Mouse (Mus musculus): Measurements from ENCODE around the gene Olfr524. TPM values are rescaled to one million over a fixed set of nuclear protein-coding genes. Genes with fewer than 3 reads are reported as not detected.

The Olfr524 gene
- total and polyA plus RNA-seq, 3 experiments: not detected

DNA sequence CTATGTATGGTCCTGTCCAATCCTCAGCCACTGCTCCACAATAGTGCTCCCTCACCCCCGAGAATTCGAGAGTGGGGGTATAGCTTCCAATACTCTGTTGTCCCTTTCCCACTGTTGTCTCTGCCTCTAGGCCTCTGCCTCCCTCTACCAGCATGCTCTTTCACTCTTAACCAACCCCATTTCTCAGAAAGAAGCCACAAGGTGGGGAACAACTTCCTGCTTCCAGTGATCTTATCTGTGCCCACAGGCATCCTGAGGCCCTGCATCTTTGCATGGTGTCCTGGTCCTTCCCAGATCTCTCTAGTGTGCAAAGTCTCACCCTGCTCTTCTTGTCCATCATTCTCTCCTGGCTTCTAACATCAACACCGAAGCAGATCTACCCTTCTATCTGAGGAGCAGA, 1.1 kb upstream of the Olfr524 start:
- Histone ChIP-seq H3K4me1 (ENCODE audit: control insufficient read depth in 1 of 2, insufficient read depth in 2 of 2, low read length in 2 of 2) (peaks cover 5 to 27% of the 10 kb centered on the region in 2 experiments), H3K36me3 (ENCODE audit: control insufficient read depth in 1 of 2, insufficient read depth in 2 of 2, low read length in 2 of 2) (peaks cover 0 to 19% of the 10 kb centered on the region in 2 experiments; a peak in 2 of 4 replicates), H3K27ac (ENCODE audit: control insufficient read depth, low read depth, low read length) (peak overlapping the region; percentile 16; the same call in 1 of the 2 replicates), H3K4me3 (ENCODE audit: control insufficient read depth in 1 of 2, insufficient read depth in 1 of 2, low read depth in 2 of 2, low read length in 2 of 2) (no peak overlapping the region), H3K79me2 (ENCODE audit: control insufficient read depth, insufficient read depth, low read length, poor library complexity) (no peaks in the 10 kb centered on the region), H3K9me3 (replicated peaks; ENCODE audit: insufficient read depth, low read length) (no peaks in the 10 kb centered on the region), H3K9ac (ENCODE audit: control insufficient read depth, low read depth, low read length, poor library complexity, severe bottlenecking) (no peak overlapping the region), H3K27me3 (ENCODE audit: control insufficient read depth in 1 of 2, insufficient read depth in 2 of 2, low read length in 2 of 2) (no peaks in the 10 kb centered on the region)
- no peak for TF ChIP-seq UBTF (IDR thresholded peaks at IDR 0.05; ENCODE audit: borderline replicate concordance, insufficient read depth, low read depth, low read length)
- peak; percentile 75 for TF ChIP-seq GATA1 (IDR thresholded peaks at IDR 0.05; ENCODE audit: low read depth, low read length)
- TF ChIP-seq KAT2A (conservative IDR thresholded peaks at IDR 0.05; ENCODE audit: low read depth, low read length): no peak
- TF ChIP-seq JUND (IDR thresholded peaks at IDR 0.05; ENCODE audit: low read depth, low read length): no peak
- TF ChIP-seq ZNF384 (IDR thresholded peaks at IDR 0.05; ENCODE audit: low read depth, low read length): no peak
- TF ChIP-seq EP300 (IDR thresholded peaks at IDR 0.05; ENCODE audit: low read depth in 1 of 2, low read length in 2 of 2): peak; percentile 34 to 44; a peak in 2 of 4 replicates
- TF ChIP-seq POLR2AphosphoS2 (IDR thresholded peaks at IDR 0.05; ENCODE audit: low read length): no peak
- no peak for TF ChIP-seq TAL1 (IDR thresholded peaks at IDR 0.05; ENCODE audit: low read length)
- DNase-seq (ENCODE audit: low read depth, low spot score): peak; percentile 51

DNA sequence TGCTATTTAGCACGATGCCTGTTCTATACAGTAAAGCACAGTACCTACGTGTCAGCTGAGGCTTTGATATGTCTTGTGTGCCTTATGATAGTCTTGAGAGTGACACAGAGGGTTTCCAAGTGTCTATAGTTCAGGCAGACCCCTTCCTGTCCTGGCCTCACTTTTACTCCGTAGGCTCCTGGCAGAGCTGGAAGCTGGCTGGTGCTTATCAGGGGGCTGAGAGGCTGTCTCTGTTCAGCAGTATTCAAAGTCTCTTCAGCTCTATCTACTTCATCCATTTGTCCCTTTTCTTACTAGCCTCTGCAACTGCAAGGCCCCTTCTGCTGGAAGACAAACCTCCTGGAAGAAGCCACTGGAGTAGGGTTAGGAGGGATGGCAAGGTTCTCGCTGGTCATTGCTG, 4.7 kb downstream of the Olfr524 start:
- no peaks in the 10 kb centered on the region for H3K9me3 ChIP-seq (replicated peaks; ENCODE audit: insufficient read depth, low read length)
- no peaks in the 10 kb centered on the region for H3K27me3 ChIP-seq (ENCODE audit: control insufficient read depth in 1 of 2, insufficient read depth in 2 of 2, low read length in 2 of 2)
- H3K79me2 ChIP-seq (ENCODE audit: control insufficient read depth, insufficient read depth, low read length, poor library complexity): no peaks in the 10 kb centered on the region
- H3K9ac ChIP-seq (ENCODE audit: control insufficient read depth, low read depth, low read length, poor library complexity, severe bottlenecking): no peak overlapping the region
- peaks cover 0 to 20% of the 10 kb centered on the region in 2 experiments; a peak in 2 of 4 replicates for H3K4me1 ChIP-seq (ENCODE audit: control insufficient read depth in 1 of 2, insufficient read depth in 2 of 2, low read length in 2 of 2)
- peaks cover 0 to 3% of the 10 kb centered on the region in 2 experiments; a peak in 2 of 4 replicates for H3K36me3 ChIP-seq (ENCODE audit: control insufficient read depth in 1 of 2, insufficient read depth in 2 of 2, low read length in 2 of 2)
- H3K27ac ChIP-seq (ENCODE audit: control insufficient read depth, low read depth, low read length): no peak overlapping the region
- DNase-seq (ENCODE audit: low read depth, low spot score): peak; percentile 14
- no peak overlapping the region for H3K4me3 ChIP-seq (ENCODE audit: control insufficient read depth in 1 of 2, insufficient read depth in 1 of 2, low read depth in 2 of 2, low read length in 2 of 2)
- TF ChIP-seq BHLHE40 (IDR thresholded peaks at IDR 0.05; ENCODE audit: borderline replicate concordance, low read depth, low read length) (no peak), USF1 (IDR thresholded peaks at IDR 0.05; ENCODE audit: low read depth, low read length) (no peak), UBTF (IDR thresholded peaks at IDR 0.05; ENCODE audit: borderline replicate concordance, insufficient read depth, low read depth, low read length) (no peak), TBP (IDR thresholded peaks at IDR 0.05; ENCODE audit: low read depth, low read length) (no peak), GABPA (IDR thresholded peaks at IDR 0.05; ENCODE audit: low read depth, low read length) (no peak), ZMIZ1 (IDR thresholded peaks at IDR 0.05; ENCODE audit: low read depth, low read length) (no peak), POLR2A (IDR thresholded peaks at IDR 0.05; ENCODE audit: control insufficient read depth in 1 of 2, insufficient read depth in 1 of 2, low read depth in 1 of 2, low read length in 2 of 2, poor library complexity in 1 of 2) (no peak), MAX (IDR thresholded peaks at IDR 0.05; ENCODE audit: low read length) (no peak), JUND (IDR thresholded peaks at IDR 0.05; ENCODE audit: low read depth, low read length) (no peak), NELFE (IDR thresholded peaks at IDR 0.05; ENCODE audit: low read depth, low read length) (no peak), USF2 (IDR thresholded peaks at IDR 0.05; ENCODE audit: borderline replicate concordance in 1 of 2, insufficient read depth in 1 of 2, low read depth in 1 of 2, low read length in 2 of 2) (no peak), CHD2 (IDR thresholded peaks at IDR 0.05; ENCODE audit: low read length) (no peak)
